ENCODE assay signal across 21 mouse cellular contexts in genomic region chr17:83740135-83740676, GRCm38 (mm10). TPM values are rescaled to one million over a fixed set of nuclear protein-coding genes. Genes with fewer than 3 reads are reported as not detected.
A peak's percentile ranks its signal among the peaks of the same experiment; 100 is the strongest.
DNase-seq lines count a peak whose midpoint lies in the region; ATAC-seq and TF ChIP-seq lines count a peak whose summit lies in the region.
"Had no signal": no experiment of that assay in that cellular context is flagged by ENCODE, and none has a peak within 500 bp of the region (broad histone marks: within the 10 kb centered on the region; RNA-seq: fewer than 3 reads in every experiment).

No protein-coding gene starts in this region.

- peaks cover 21% of the 10 kb centered on the region for H3K4me1 ChIP-seq in forebrain, embryonic 13.5 days
- peaks cover 11% of the 10 kb centered on the region for H3K4me1 ChIP-seq in olfactory bulb, adult 2 months (ENCODE audit: control insufficient read depth, insufficient read depth, low read length)
- H3K4me1 ChIP-seq in lung, adult 2 months (ENCODE audit: control insufficient read depth, insufficient read depth, low read length) = no peaks in the 10 kb centered on the region
- H3K4me1 ChIP-seq: embryonic facial prominence, embryonic 13.5 days; limb, embryonic 15.5 days had no signal

- H3K4me3 ChIP-seq in forebrain, embryonic 13.5 days = no peak overlapping the region
- H3K4me3 ChIP-seq in olfactory bulb, adult 2 months (ENCODE audit: insufficient read depth, low read depth, low read length) = no peak overlapping the region
- no peak overlapping the region for H3K4me3 ChIP-seq in lung, adult 2 months (replicated peaks; ENCODE audit: extremely low read depth, low read depth, low read length)
- H3K4me3 ChIP-seq: embryonic facial prominence, embryonic 13.5 days; gastrocnemius, adult 2 months; heart, embryonic 12.5 days; hindbrain, embryonic 15.5 days; limb, embryonic 15.5 days; midbrain, embryonic 12.5 days had no signal

- no peak overlapping the region for H3K9ac ChIP-seq in forebrain, embryonic 13.5 days
- H3K9ac ChIP-seq: embryonic facial prominence, embryonic 13.5 days; heart, embryonic 12.5 days; hindbrain, embryonic 15.5 days; limb, embryonic 15.5 days; midbrain, embryonic 12.5 days had no signal

- peaks cover 10% of the 10 kb centered on the region; the same call in 1 of the 2 replicates for H3K9me3 ChIP-seq in forebrain, embryonic 13.5 days (replicated peaks)
- H3K9me3 ChIP-seq: hindbrain, embryonic 15.5 days had no signal

- 52% methylated on average over 7 of the region's 7 CpGs for WGBS in forebrain, embryonic 13.5 days
- 31% methylated on average over 7 of the region's 7 CpGs for WGBS in olfactory bulb, adult 2 months
- whole genome bisulfite sequencing in lung, adult 2 months = 85% methylated on average over 7 of the region's 7 CpGs

- DNase-seq in heart, adult 11 months = peak; percentile 68
- DNase-seq in heart, postnatal 36 days = no peak
- DNase-seq in retina, postnatal 1 day = peak; percentile 6
- no peak for DNase-seq in retina, embryonic 14.5 days (ENCODE audit: low spot score)
- no peak for DNase-seq in cerebellum, postnatal 36 days
- no peak for DNase-seq in lung, adult 2 months
- DNase-seq: adrenal gland, adult 8-10 months; cerebellum, adult 9-11 months; gastrocnemius, adult 2 months; heart, postnatal 14 days; layer of hippocampus, postnatal 36 days; lung, postnatal 10 days; right cerebral cortex, postnatal 25 days had no signal

- peak; percentile 66; the same call in 1 of the 2 replicates for ATAC-seq in forebrain, embryonic 13.5 days
- ATAC-seq: intestine, embryonic 16.5 days had no signal

- no peaks in the 10 kb centered on the region for H3K27me3 ChIP-seq in forebrain, embryonic 13.5 days
- H3K27me3 ChIP-seq: embryonic facial prominence, embryonic 13.5 days; heart, embryonic 12.5 days; hindbrain, embryonic 15.5 days; limb, embryonic 15.5 days; midbrain, embryonic 12.5 days had no signal

- TF ChIP-seq CTCF in olfactory bulb, adult 2 months (IDR thresholded peaks at IDR 0.05; ENCODE audit: insufficient read depth, low read depth, low read length) = no peak
- TF ChIP-seq CTCF in lung, adult 2 months (IDR thresholded peaks at IDR 0.05; ENCODE audit: insufficient read depth, low read length) = no peak

- peaks cover 10% of the 10 kb centered on the region for H3K36me3 ChIP-seq in forebrain, embryonic 13.5 days (ENCODE audit: poor library complexity, severe bottlenecking)

- intact Hi-C loops in heart, postnatal 36 days (cut with DNase I) = no loop called here

- H3K27ac ChIP-seq in forebrain, embryonic 13.5 days = peak overlapping the region; percentile 25
- peak overlapping the region; percentile 81 for H3K27ac ChIP-seq in olfactory bulb, adult 2 months (ENCODE audit: insufficient read depth, low read depth, low read length)
- H3K27ac ChIP-seq: embryonic facial prominence, embryonic 13.5 days; gastrocnemius, adult 2 months; hindbrain, embryonic 15.5 days; limb, embryonic 15.5 days; midbrain, embryonic 12.5 days had no signal

- TF ChIP-seq POLR2A in olfactory bulb, adult 2 months (IDR thresholded peaks at IDR 0.05; ENCODE audit: insufficient read depth, low read depth, low read length) = no peak
- TF ChIP-seq POLR2A in lung, adult 2 months (IDR thresholded peaks at IDR 0.05; ENCODE audit: borderline replicate concordance, extremely low read depth, low read depth, low read length) = no peak

- no peak overlapping the region for H3K4me2 ChIP-seq in forebrain, embryonic 13.5 days
- H3K4me2 ChIP-seq: embryonic facial prominence, embryonic 13.5 days; heart, embryonic 12.5 days; hindbrain, embryonic 15.5 days; limb, embryonic 15.5 days; midbrain, embryonic 12.5 days had no signal

RNA-seq across cellular contexts. Expression of gene Mta3, which starts 34.2 kb away (rescaled TPM):
- total RNA-seq in heart, postnatal 36 days (2021) = 10 to 100 TPM; 22.2 to 22.4 TPM
- polyA plus RNA-seq in forebrain, embryonic 13.5 days (2015; fragmentation: Nextera tagmentation; extraction: Ambion mirVana) = 28.7 and 30.6 TPM in 2 replicates
- not detected in 2 replicates for polyA plus RNA-seq in olfactory bulb, adult 2 months (2012; ENCODE audit: insufficient read depth, insufficient read length, low replicate concordance, missing spikeins)
- 30.2 and 34.9 TPM in 2 replicates for polyA plus RNA-seq in lung, adult 2 months (2012; rRNA removed)

Comparison
In these comparisons a context has a peak if more than half of its experiments do, and no peak if none do; other contexts are left out.
1. DNase-seq: peak in heart, adult 11 months (single experiment) and retina, postnatal 1 day (single experiment); none in heart, postnatal 36 days (0 of 2), retina, embryonic 14.5 days (single experiment), cerebellum, postnatal 36 days (0 of 2) and lung, adult 2 months (single experiment).